Mouse (Mus musculus) layer of hippocampus, adult 11-12 months (tissue): Measurements from ENCODE around the gene Mif.
"Not testable (repeated sequence)": the region's sequence is repeated elsewhere in the genome, so short reads cannot be mapped to it uniquely, and the experiment has no call there.

Experiments used
- DNase-seq: peaks from one replicate; pipeline ENCODE4 v3.0.0; 2022; ENCODE audit warnings: low spot score

Mif gene

DNA sequence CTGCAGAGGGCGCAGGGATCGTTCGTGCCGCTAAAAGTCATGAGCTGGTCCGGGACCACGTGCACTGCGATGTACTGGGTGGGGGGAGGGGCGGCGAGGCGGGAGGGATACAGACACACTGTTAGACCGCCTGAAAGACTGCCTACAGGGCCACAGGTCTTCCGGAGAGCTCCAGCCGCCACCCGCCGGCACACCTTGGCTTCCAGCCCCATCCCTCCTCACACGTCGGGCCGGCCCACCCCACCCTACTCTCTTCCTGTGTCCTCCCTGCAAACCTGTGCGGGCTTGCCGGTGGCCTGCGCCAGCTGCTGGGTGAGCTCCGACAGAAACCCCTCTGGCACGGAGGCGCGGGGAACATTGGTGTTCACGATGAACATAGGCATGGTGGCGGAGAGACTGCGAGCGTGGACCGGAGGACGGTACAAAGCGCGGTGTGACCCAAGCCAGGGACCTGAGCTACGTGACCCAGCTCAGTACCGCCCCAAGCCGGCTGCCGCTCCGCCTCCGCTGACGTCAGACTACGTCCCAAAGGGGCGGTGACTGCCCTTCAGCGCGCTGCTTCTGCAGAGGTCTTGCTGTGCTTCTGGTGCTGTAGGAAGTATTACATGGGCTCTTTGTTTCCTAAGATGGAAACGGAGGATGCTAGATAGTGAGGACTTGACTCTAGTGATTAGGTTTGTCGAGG lies at the start of gene Mif:
Gene Mif, minus strand, starts transcription at position 455 of the 685 bp plus-strand sequence.
- peak; percentile 85 for DNase-seq

DNA sequence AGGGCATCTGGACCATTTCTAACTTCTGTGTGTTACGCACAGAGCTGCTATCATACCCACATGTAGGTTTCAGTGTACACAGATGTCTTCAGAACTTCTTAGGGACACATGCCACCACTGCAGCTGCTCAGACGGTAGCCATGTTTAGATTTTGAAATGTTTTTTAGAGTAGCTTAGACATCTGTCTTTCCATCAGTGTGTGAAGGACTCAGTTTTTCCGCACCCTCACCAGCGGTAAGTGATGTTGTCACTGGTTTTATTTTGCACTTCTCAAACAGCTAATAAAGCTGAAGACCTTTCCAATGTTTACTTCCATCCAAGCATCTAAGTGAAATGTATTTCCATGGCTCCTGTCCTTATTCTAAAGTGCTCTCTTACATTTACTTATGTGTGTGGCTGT lies 46.8 kb upstream of the Mif start:
- DNase-seq, result no peak

DNA sequence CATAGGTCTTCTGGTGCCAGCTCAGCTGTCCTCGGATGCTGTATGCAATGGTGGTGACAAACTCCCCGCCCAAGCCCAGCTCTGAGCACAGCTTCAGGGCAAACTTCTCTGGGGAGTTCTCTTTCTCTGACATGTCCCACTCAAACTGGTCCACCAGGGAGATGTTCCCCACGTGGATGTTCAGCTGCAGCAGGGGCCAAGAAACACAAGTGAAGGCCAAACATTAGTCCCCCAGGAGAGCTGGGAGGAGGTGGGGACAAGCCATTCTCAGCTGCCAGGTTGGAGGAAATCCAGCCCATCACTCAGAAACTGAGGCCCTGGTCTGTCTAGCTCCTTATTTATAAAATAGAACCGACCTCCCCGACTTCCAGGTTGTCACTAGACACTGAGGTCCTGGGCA lies 44.4 kb upstream of the Mif start:
- no peak for DNase-seq

DNA sequence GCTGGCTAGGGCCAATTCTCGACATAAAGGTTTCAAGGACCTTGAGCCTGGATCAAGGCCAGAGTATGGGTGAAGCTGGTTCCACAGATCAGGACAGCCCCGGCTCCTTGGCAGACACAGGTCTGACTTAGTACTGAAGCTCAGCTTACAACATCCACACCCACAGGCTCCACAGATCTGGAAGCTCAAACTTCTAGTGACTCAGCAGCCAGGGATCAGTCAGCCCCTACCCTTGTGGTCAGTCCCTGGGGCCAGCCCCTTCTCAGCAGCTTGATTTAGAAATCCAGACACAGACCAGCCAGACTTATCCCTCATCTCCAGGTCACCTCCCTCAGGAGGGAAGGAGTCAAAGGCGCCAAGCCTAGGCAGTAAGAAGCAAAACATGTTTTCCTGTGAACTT lies 38.8 kb upstream of the Mif start:
- no peak for DNase-seq

DNA sequence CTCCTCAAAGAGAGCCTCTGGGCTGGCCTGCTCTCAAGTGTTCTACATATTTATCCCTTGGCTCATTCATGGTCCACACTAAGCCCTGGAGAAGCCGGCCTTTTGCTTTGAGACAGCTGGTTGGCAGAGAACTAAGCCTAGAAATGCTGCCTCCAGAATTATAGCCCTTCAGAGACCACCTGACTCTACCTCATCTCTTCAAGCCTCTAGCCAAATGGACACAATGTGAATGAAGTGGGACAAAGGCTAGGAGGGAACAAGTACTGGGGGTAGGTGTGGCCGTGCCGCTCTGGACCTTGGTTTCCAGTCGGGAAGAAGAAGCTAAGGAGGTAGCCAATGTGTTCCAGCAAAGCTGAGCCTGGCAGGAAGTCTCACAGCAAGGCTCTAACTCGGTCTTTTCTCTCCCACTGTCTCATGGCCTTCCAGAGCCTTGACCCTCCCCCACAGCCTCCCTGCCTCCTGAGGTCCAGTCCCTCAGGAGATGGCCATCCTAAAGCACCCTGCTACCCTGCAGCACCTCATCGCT lies 38.1 kb upstream of the Mif start:
- no peak for DNase-seq

DNA sequence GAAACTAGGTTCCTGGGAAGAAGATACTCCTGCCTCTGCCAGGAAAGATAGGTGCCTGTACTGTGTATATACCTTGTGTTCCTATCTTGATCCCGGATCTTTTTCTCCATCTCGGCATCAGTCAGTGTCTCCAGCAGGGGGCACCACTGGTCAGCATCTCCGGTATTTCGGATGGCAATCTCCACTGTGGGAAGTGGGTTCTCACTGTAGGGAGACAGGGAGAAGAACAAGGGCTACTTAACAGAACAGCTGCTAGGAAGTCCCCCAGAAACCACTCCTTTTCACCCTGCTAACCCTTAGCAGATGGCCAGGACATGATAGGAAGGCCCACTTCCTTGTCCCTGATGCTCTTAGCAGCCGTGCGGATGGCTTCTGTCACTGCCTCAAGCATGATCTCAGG lies 37.3 kb upstream of the Mif start:
- peak; percentile 77 for DNase-seq

DNA sequence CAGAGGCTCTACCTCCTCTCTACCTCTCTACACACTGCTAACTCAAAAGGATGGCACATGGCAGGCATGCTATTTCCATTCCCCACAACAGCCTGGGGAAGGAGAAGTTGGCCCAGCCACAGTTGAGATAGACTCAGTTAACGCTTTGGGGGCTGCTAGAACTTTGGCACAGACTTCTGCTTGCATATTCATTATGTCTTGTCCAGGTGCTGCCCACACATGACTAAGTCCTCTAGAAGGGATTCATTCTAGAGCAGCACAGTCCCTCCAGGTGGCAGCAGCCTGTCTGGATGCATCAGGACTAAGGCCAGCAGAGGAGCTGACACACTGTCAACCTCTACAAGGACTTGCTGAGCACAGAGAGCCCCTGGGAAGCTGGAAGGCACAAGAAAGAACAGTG lies 36.2 kb upstream of the Mif start:
- DNase-seq, result peak; percentile 39

DNA sequence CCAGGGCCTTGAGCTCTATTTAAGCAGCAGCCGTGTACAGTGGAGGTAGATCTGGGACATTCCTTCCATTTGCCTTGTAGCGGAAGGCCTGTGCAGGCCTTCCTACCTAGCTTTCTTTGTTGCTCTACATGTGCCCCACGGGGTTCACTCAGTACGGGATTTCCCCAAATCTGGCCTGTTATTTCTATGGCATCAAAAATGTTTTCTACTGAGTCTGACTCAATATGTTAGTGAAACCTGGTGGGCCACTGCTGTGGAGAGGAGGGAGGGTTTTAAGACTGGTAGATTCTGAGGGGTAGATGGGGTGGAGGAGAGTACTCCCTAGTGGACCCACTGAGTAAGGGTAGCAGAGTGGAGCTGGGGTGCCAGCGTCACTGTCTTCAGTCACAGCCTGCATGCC lies 35.7 kb upstream of the Mif start:
- no peak for DNase-seq

DNA sequence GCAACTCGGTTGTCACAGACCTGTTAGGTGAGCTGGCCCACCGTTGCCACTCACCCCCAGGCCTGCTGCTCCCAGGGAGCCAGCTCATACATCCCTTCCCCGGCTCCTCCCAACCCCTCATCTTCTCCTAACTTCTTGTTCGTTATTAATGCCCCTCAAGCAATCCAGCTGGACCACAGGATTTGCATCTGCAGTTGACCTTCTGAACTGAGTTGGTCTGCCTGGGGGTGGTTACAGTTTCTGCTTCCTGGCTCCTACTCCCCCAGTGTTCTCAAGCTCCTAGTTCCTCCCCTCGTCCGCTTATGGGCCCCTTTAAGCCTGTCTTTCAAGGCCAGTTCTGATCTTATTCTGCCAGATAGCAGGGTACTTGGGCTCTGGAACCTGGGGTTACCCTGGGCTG lies 34.6 kb upstream of the Mif start:
- no peak for DNase-seq

DNA sequence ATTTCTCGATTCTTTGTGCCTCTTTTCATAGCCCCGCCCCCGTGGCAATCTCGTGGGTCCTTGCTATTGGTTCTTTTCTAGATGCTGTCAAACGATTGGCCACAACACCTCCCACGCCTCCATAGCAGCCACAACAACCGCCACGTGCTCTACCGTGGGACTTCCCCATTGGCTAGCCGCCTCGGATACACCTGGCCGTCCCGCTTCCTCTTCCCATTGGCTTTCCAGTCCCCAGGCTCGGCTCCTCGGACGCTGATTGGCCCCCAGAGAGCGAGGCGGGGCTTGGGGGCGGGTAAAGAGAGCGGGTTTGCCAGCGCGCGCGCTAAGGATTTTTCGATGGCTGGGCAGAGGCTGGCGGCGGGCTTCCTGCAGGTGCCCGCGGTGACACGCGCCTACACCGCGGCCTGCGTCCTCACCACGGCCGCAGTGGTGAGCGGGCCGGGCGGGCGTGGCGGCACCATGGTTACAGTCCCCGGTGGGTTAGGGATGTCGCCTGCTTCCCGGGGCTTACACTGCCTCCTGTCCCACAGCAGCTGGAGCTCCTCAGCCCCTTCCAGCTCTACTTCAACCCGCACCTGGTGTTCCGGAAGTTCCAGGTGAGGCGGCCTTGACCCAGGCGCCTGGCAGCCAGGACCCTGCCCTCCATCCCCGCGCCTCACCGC lies 33.2 kb upstream of the Mif start, which contains the start of gene Derl3:
Gene Derl3, plus strand, starts transcription at position 325 of the 662 bp plus-strand sequence.
- DNase-seq, result peak; percentile 98

DNA sequence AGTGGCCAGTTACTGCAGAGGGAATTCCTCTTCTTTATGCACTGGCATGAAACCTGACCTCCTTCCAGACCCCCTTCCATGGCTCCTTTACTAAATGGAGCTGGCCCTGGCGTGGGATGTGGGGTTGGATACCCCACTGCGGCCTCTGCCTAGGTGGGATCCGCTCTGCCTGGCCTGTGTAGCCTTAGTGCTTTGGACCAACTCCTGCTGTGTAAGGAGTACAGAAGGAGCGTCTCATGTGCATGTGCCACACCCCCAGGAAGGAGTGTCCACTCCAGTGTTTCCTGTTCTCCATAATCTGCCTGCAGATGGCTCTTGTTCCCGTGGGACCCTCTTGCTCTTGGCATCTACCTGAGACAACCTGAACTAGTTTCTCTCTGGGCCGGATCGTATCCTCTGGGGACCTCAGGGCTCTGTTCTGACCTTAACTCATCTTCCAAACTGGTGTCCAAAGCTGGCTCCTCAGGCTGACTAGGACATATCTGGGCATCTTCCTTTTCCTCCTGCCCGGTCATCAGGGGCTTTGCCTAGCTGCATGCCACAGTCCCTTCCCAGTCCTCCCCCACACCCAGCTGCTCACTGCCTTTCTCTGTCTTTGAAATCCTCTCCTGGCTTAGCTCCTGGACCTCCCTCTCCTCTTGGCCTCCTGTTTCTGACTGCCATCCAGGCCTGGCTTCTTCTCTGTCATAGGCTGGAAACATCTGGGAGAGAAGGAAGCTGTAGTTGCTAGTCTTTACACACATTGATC lies 29.5 kb upstream of the Mif start:
- no peak for DNase-seq

DNA sequence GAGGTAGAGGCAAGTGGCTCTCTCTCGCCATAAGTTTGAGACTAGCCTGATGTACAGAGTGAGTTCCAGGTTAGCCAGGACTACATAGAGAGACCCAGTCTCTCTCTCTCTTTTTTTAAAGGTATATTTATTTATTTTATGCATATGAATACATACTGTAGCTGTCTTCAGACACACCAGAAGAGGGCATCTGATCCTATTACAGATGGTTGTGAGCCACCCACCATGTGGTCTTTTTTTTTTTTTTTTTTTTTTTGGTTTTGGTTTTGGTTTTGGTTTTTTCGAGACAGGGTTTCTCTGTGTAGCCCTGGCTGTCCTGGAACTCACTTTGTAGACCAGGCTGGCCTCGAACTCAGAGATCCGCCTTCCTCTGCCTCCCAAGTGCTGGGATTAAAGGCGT lies 27.5 kb upstream of the Mif start:
- not testable (repeated sequence) for DNase-seq

DNA sequence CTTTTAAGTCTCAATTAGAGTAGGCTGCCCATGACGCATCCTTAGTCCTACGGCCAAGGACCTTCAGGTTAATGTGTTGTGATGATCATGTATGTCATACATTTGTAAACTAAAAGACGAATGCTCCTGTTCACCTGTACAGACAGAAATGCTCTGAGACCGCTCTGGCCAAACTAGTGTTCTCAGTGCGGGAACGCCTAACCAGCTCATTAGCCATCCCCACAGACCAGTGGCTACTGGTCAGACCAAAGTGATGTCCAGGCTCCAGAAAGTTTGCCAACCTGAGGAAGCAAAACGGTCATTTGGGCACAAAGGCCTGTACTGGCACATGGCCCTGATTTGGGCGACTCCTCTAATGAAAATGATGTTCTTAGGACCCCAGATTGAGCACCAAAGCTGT lies 24.7 kb upstream of the Mif start:
- DNase-seq, result no peak

DNA sequence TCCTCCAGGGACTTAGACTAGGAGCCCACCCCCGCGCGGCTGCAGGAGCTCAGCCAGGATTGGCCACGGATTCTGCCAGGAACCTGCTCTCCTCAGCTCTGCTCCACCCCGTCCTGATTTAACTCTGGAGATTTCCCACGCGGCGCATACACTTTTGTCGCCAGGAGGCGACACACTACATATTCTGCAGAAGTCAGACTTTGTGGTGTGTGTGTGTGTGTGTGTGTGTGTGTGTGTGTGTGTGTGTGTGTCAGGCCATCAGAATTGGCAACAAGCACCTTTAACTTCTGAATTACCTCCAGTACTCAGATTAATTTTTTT lies 23.2 kb upstream of the Mif start:
- DNase-seq, result peak; percentile 84

DNA sequence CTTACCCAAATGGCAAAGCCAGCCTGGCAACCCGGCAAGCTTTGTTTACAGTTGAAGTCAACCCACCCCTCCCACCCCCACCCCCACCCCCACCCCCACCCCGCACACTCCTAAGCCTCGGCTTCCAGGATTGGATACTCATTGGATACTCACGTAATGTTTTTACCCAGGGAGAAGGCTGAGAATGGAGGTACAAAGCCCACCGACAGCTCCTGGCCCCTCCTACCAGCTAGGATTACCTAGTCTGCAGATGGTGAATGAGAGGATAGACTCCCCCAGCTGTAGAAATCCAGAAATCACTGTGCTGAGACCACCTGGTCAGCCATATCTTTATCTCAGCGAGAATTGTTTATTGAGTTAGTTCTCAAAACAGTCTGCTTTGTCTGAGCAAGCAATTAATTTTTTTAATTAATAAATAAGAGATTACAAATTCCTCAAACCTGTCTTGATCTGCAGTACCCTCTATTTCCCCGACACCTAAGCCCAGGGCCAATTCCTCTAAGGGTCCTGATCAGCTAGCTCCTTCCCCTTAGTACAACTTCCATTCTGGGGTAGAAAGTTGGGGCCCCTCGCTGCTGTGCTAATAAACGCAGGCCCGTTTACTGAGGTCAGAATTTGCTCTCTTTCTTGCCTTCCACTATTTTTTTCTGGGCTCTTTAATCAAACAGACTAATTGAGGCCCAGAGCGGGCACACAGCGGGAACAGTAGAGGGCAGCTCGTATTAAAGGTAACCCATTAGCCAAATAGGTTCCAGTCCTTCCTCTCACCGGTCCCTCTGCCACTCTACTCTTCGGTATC lies 22.6 kb upstream of the Mif start:
- DNase-seq, result no peak

DNA sequence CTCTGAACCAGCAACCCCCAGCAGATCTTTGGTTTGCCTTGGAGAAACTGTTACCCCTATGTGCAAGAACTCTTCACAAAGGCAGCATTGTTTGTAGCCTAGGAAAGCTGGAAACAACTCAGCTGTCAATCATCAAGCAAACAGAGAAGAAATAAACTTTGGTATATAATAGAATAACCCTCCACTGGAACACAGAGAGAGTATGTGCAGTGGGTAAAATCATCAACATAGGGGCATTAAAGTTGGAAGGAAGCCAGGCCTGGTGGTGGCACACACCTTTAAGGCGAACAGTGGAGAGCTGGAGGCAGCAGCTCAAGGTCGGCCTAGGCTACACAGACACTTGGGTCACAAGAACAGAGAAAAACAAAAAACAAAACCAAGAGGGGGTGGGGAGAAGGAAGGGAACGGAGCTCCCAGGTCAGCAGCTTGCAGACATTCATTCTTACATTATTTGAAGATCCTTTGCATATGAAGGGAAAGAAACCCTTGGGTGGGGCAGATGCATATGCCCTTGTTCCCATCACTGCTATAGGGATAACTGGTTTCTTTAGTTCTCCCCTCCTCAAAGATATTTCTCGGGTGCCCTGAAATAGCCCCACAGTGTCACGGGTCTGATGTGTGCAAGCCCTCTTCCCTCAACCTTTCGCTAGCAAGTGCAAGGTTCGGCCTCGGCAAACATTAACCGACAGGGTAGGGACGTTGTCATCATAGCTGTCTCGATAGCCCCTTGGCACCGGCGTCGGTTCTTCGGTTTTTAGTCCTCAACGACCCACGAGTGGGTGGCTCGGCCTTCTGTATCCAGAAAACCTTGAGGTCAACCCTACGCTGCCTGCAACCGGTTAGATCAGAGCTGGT lies 21.8 kb upstream of the Mif start:
- no peak for DNase-seq

DNA sequence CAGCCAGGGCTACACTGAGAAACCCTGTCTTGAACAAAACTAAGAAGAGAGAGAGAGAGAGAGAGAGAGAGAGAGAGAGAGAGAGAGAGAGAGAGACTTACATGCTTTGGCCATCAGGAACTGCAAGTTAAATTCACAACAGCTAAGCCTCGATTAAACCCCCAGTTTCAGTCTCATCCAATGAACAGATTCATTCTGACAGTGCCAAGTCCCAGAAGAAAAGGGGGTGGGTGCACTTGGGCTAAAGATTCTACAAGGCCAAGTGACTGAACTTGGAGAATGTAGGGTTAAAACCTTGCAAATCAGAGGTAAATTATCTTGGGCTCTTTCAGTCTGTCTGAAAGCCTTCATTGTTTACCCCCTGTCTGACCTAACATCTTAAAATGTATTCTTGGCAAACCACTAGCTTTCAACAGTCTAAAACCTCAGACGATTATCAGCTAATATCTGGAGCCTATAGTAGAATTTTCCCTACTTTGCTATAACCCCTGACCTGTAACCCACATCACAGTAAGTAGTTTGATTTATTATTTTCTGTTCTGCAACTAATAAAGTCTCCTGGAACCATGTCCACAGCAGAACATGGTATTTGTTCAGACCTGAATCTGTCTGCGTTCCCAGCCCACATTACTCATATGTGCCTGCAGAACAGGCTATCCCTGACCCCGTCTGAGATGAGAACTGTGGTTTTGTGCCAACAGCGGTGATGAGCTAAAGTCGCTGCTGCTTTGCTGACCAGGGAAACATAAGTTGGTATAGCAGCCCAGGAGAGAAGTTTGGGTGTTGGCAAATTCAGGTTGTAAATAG lies 20.9 kb upstream of the Mif start:
- DNase-seq, result no peak

DNA sequence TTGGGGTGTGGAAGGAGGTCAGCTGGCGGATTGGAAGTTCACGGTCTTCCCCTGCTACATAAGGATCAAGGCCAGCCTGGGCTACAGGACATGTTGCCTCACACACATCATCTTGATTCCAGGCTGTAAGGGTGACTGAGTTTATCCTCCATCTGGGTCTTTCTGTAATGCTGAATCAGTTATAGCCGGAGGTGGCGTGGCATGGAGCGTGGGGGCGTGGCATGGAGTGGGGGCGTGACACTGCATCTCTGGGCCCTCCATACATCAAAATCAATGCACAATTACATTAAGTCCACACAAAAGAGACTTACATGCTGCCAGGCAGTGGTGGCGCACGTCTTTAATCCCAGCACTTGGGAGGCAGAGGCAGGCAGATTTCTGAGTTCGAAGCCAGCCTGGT lies 20.3 kb upstream of the Mif start:
- no peak for DNase-seq

DNA sequence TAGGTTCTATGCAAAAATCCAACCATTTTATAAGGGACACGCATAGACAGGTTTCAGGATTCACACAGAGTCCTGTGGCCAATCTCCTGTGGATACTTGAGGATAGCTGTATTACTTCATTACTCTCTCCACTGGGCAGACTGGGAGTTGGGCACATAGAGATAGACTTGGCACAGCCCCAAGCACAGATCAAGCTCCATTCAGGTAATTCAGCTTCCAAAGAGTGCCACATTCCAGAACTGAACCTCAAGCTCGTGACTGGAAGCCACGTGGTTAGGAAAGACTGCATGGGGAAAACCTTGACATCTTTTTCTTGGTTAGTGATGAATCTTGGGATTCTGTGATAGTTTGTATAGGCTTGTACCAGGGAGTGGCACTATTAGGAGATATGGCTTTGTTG lies 18.8 kb upstream of the Mif start:
- no peak for DNase-seq

DNA sequence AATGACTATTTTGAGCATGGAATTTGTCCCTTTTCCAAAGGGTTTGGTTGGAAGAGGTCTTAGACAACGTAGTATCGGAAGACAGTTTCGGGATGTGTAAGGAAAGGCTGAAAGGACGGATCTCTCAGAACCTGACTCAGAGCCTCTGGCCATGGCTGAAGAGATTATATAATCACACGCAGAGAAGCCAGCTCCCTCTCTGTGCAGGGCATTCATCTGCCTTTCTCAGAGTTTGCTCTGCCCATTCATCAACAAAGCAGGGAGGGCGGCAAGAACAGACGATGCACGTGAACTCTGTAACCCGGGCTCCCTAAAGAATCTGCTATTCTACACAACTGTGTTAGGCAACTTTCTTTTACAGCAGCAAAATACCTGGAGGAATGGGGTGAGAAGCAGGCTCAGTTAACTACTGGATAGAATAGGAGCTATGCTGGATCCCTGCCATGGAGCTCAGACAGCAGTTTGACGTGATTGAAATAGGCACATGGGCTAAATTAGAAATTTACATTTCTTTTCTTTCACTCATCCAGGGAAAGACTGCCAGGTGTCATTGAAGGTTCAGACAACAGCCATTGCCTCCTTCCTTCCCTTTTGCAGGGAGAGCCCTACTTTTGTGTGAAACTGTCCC lies 13.6 kb upstream of the Mif start:
- DNase-seq, result no peak
